Mouse (Mus musculus) thymus, adult 18-20 months (tissue): ENCODE results near the gene Tenm2.

Experiments used
- DNase-seq, 2 experiments: peaks; one replicate each; pipeline ENCODE4 v3.0.0; 2022; ENCODE audit warnings: mixed read lengths in 2 of 2

The Tenm2 gene

GRCm38 (mm10) chr11:36020009-36020408 is 1215.8 kb downstream of the Tenm2 start:
- DNase-seq: no peak

- no peak for DNase-seq
Measured at GRCm38 (mm10) chr11:36013179-36013578, 1222.6 kb downstream of the Tenm2 start.

DNA sequence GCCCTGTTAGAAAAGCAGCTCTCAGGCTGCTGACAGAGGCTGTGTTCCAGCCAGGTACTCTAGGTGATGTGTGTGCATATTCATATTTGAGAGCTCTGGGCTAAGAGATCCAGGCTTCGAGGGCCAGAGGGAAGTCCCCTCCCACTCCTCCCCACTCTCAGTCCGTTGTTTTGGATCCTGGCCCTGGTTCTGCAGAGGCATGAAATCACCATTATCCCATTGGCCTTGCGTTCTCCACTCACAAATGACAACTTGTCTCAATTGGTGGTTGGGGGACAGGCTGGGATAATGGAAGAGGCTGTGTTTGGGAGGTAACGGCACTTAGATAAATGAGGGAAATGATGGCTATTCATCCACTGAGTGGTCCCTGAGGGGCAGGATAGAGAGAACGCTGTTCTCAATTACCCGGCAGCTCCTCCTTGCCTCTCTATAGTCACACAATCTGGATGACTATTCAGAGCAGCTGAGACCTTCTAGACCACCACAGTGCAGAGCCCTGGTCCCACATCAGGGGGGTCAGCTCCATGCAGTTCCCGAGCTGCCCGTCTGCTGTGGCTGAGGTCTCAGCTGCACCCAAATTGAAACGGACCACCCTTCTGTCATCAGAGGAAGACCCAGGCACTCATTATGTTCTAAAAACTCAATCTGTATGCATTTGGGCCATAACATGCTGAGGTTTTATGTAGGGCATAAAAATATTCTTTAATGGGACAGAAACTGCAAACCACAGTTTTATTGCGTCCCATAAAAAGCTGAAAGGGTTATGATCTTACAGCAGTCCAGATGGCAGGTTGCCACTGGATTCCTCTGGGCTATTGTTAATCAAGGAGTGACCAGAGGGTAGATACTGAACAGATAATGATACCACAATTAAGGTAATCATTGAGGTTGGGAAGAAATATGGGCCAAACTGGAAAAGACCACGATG is 1226.2 kb downstream of the Tenm2 start:
- DNase-seq: no peak

DNA sequence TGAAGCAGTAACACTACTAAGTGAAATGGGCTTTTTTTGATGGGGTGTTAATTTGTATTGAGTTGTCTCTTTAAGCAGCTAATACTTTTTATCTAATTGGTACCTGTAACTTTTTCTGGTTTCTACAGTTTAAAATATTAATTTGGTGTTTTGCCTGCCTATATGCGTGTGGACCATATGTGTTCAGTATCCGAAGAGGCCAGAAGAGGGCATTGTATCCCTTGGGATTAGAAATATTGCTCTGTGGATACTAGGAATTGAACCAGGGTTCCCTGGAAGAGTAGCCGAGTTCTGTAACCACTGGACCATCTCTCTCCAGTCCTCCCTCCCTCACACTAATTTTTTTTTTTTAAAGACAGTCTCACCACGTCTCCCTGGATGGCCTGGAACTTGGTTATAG is 1232.9 kb downstream of the Tenm2 start:
- DNase-seq: no peak

DNA sequence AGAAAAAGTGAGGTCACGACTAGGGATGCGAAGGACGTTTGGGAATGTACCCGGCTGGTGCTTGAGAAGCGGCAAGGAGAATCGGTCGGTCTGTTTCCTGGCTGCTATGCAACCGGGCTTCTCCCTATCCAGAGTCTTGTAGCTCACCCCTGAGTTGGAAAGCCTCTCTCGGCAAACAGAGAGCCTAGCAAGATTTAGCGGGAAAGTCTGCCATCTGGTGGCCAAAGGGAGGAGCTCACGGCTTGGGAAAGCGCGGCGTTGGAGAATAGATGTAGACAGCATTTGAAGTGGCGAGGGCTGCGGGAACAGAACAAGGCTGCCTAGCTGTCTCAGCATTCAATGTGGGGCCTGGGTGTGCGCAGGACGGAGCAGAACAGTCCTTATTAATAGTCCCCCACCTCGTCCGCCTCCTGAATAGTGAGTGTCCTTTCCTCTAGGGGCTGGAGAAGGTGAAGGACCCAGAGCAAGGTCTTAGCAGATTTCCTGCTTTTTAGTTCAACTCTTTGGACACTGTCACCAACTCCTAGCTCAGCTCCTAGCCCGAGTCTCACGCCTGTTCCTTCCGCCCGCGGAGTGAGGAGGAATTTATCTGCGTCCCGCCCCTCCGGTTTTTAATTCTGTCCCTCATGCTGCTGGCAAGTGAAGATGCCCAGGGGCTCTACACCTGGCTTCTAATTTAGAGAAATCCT is 1234.3 kb downstream of the Tenm2 start:
- peak; percentile 16 to 17 for DNase-seq

DNA sequence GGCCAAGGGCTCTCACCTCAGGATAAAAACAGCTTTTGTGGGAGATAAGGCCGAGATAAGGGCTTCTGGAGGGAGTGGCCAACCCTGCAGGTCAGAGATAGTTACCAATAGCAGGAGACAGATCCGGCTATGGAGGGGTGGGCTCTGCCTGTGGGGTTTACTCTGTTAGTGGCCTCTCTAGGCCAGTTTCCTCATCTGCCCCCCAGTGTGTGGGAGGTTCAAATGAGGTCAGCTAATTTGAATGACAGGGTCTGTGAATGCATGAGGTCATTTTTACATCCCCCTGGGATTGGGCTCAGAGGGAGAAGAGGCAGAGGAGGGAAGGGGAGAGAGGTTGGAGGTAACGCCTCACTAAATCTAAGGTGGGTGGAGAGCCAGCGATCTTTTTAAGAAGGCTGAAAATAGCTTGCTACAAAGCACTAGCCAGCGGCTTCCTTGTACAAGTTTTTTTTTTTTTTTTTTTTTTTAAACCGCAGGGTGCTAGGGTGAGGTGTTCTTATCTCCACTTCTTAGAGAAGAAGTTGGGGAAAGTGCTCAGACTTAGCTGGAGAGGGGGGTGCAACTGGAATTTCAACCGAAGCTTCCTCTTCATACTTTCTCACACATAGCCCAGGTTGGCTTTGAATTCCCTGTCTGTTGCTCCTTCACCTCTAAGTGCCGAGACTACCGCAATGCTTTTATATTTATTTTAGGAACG is 1235.0 kb downstream of the Tenm2 start:
- DNase-seq: no peak

GRCm38 (mm10) chr11:36000038-36000437 is 1235.7 kb downstream of the Tenm2 start:
- no peak for DNase-seq

GRCm38 (mm10) chr11:35998048-35998447 is 1237.7 kb downstream of the Tenm2 start:
- no peak for DNase-seq

DNA sequence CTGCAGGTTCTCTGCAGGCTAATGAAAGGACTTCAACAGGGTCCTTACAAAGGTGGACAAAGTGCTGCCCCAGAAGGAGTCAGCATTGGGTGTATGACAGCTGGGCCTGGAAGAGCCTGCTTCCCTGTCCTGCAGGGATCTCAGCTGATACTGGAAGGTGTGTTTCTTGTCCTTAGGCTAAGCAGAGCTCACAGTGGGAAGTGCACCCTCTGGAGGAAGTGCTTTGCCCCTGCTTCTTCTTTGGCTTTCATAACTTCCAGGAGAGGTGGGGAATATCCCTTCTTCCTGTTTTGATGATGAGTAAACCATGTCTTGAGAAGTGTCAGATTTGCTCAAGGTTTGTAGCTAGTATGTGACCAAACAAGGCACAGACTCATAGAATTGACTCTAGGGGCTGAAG is 1240.5 kb downstream of the Tenm2 start:
- DNase-seq: no peak

GRCm38 (mm10) chr11:35991846-35992245 is 1243.9 kb downstream of the Tenm2 start:
- no peak for DNase-seq

GRCm38 (mm10) chr11:35989967-35990366 is 1245.8 kb downstream of the Tenm2 start:
- no peak for DNase-seq

DNA sequence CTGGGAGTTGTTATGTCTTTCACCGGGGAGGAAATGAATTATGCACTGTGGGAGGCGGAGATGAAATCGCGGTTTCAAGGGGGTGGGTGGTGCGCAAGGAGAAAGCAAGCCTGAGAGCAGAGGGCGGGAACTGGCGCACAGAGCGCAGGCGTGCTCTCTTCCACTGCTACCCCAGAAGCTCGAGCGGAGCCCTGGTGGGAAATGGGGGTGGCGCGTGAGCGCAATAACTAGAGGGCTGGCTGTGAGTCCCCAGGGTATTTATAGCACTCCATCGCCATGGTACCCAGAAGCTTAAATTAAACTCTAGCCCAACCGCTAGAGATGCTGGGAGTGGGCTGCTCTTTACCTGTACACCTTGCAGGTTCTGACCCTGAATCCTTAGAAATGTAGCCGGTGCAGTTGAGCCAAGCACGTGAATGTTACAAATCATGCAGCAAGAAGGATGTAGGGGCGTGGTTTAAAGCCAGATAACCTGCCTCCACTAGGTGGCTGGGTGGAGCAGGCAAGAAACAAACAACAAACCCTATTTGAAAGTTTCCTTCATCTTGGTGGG is 1249.8 kb downstream of the Tenm2 start:
- no peak for DNase-seq

GRCm38 (mm10) chr11:35982734-35983133 is 1253.0 kb downstream of the Tenm2 start:
- DNase-seq: no peak

- no peak for DNase-seq
Measured at GRCm38 (mm10) chr11:35980411-35980917, 1255.3 kb downstream of the Tenm2 start, which contains the start of gene Wwc1. Gene Wwc1, minus strand, starts transcription at chr11:35980527.

- no peak for DNase-seq
Measured at GRCm38 (mm10) chr11:35979733-35980410, 1255.9 kb downstream of the Tenm2 start.

DNA sequence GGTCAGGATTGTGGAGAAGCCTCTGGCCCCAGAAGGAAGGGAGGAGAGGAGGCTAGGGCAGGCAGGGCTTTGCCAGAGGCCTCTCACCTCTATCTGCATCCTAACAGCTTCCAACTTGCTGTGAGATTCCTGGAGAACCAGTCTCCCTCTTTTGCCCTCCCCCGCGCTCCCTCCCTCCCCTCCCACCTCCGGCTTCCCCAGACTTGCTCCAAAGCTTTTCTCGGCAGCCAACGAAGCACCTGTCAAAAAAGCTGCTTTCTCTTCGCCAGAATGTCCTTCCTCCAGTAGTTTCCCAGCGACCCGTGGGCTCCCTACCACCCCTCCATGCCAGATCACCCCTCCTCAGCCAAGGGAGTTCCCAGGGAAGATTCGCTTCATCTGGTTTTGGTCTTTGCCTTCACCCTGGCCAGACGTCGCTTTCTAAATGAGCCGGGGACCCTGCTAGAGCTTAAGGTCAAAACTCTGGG is 1256.5 kb downstream of the Tenm2 start:
- DNase-seq: no peak

- no peak for DNase-seq
Measured at GRCm38 (mm10) chr11:35977796-35978195, 1258.0 kb downstream of the Tenm2 start.

DNA sequence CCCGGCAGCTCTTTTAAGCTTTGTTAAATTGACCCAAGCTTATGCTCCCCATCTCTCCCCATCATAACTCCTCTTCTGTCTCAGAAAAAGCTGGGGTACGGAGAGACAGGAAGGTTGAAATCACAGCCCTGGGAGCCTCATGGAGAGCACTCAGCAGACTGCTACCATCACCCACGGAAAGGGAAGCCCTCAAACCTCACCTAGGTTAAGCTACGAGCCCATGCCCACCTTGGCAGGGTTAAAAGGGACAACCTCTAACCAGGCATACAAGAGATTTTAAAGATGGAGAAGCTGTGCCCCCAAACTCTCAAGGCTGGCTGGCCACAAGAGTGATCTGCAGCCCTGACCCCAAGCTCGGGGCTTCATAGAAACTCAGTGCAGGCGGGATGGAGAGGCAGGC is 1258.7 kb downstream of the Tenm2 start:
- no peak for DNase-seq

DNA sequence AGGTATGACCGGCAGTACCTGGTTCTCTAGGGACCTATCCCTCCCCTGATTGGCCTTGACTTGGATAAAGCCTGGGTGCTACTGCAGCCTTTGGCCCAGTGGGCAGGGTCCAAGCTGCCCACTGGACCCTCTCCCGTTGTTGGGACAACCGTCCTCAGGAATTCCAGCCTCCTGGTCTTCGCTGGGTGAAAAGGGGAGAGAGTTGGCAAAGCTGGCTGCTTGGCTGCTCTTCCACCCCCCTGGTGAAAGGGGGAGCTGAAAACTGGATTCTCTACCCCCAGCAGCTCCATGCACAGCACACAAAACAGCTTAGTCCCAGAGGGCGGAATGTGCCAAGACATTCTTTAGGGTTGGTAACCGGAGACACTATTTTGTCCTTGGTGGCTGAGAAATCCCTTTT is 1259.3 kb downstream of the Tenm2 start:
- no peak for DNase-seq

- DNase-seq: no peak
Measured at GRCm38 (mm10) chr11:35974632-35975450, 1260.9 kb downstream of the Tenm2 start.

DNA sequence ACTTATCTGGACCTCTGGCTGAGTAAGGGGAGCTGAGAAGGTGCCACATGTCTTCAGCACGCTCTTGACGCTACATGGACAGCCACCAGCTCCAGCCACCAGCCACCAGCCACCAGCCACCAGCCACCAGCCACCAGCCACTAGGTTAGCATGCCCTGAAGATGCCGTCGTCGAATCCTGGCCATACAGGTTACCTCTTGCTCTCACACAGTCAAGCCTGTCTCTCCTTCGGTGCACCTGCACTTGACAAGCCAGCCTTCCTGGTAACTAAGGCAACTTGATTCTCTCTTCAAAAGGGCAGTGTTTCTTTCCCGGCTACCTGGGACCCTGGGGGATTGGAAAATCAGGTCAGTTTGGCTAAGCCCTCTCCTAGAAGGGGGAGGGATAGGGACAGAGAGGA is 1262.6 kb downstream of the Tenm2 start:
- no peak for DNase-seq
